Mouse (Mus musculus) layer of hippocampus, postnatal 36 days (tissue): ENCODE data around the gene Ovol2. TPM values are rescaled to one million over a fixed set of nuclear protein-coding genes. Genes with fewer than 3 reads are reported as not detected.
"Not testable (repeated sequence)": the region's sequence is repeated elsewhere in the genome, so short reads cannot be mapped to it uniquely, and the experiment has no call there.

Experiments
- DNase-seq, 2 experiments: peaks; one replicate each; pipeline ENCODE4 v3.0.0; 2022
- total RNA-seq, 2 experiments: library from RNA; stranded (reverse); gene quantifications; 2 replicates each; pipeline ENCODE4 v1.2.3; 2021

Ovol2 gene
- 1 to 10 TPM in 1 of 2 experiments, under 1 TPM in 1; 0.99 to 1.4 TPM for total RNA-seq

DNA sequence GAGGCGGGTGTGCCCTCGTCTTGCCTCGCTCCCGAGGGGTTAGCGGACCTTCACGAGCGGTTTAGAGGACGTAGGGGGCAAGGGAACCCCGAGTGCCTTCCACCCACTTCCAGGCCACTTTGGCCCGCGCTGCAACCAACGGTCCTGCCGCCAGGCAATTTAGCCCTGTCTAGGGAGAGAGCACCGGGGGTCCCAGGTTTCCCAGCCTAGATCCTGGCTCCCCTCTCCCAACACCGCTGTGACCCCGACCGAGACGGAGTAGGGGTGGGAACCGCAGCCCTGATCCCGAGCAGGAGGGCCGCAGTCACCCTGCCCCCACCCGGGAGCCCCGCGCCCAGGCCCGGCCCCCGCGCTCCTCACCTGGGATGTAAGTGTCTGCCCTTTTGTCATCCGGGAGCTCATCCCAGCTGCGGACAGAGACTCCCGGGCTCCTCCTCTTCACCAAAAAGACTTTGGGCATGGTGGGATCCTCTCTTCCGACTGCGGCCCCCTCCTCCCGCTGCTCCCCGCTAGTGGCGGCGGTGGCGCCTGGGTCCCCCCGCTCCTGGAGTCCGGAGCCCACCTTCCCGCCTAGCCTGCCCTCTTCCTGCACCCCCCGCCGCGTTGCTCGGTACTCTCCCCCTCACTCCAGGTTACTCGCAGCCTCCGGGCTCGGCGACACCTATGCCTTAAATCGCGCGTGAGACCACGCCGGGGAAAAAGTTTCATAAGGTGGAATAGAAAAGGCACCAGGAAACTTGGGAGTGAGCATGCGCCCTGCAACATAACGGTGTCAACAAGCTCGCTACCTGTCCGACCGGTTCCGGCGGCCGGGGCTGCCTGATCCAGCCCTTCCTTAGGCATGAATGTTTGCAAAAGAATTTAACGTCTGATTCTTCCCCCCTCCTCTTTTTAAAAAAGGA, at the start of gene Ovol2:
TSS of gene Ovol2 (minus strand) at position 746 of the 902 bp plus-strand sequence.
- DNase-seq = no peak

DNA sequence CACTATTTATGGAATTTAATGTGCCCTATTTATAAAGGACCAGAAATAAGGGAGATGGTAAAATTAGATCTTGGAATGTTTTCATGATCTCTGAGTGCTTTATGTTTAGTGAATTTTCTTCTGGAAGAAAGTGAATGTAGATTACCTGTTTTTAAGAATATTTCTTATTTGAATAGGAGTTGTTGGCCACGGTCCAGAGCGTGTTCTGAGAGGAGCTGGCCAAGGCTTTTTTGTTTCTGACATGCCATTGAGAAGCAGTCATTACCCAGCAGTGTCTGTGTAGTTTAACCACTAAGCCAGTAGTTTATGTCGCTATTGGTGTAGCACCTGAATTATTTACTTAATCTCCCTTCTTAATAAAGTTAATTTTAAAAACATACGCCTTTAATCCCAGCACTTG, 49.8 kb upstream of the Ovol2 start:
- DNase-seq = no peak

DNA sequence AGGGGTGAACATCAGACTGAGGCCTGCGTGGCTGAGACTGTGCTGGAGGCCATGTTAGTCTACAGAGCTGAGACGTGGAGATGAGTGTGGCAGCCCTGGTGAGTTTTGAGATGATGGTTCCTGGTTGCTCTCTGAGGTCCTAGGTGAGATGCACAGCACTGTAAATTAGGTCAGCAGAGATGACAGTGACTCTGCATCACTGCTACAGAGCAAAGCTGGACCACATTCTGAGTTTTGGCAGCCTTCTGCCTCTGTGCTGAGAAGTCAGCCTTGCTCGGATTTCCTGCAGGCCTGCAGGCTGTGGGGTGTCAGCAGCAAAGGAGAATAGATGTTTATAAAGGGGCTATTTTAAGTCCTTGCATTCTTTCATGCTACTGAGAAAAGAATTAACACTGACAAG, 49.3 kb upstream of the Ovol2 start:
- no peak for DNase-seq

DNA sequence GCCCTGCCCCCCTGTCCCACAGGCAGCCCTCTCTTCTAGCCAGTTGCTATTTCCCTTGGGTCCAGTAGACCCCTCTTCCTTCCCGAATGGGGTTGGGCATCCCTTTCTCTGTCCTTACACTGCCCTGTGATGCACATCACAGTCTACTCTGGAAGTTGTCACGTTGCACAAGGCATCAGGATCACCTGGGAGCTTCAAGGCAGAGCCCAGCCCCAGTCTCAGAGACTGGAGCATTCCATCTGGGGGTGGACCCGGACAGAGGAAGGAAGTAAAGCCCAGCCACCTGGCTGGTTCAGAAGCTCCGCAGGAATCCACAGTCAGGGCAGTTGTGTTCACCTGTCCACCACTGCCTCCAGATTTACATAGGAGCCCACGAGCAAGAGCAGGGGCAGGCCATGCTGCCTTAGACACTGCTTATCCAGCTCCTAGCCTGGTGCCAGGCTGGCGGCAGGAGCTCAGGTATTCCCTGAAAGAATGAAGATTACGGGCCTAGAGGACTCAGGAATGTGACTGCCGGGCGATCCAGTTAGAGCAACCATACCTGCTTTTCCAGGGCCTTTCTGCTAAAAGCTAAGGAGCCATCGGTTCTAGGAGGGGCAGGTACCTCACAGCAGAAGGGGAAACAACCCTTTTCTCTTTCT, 43.2 kb upstream of the Ovol2 start:
- no peak for DNase-seq

DNA sequence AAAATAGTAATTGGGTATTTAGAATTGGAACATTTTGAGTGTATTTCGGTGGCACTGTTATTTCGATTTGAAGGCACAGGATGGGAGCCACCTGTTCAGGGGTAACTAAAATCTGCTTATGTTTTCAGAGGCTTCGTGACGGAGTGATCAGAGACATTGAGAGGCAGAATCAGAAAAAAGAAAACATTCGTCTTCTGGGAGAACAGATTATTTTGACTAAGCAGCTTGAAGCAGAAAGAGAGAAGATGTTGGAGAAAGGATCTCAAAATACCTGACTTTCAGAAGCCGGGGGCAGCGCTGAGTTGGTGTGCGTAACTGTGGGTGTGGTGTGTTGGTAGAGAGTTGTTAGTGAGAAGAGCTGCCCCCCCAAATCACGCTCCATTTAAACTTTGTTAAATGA, 41.1 kb upstream of the Ovol2 start:
- peak in 1 of 2 experiments; percentile 29 for DNase-seq

DNA sequence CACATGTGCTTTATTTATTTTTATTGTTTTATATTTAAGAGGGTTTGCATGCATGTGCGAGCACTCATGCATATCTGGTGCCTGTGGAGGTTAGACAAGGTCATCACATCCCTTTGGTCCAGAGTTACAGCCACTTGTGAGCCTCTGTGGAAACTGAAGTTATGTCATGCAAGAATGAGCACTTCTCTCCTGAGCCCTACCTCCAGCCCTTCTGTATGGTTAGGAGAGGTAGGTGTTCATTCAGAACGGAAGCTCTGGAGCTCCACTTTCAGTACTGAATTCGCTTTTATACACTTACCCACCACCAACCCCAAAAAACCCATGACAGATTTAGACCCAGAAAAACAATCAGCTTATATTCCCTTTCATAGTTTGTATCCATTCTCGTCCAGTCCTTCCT, 39.6 kb upstream of the Ovol2 start:
- no peak for DNase-seq

DNA sequence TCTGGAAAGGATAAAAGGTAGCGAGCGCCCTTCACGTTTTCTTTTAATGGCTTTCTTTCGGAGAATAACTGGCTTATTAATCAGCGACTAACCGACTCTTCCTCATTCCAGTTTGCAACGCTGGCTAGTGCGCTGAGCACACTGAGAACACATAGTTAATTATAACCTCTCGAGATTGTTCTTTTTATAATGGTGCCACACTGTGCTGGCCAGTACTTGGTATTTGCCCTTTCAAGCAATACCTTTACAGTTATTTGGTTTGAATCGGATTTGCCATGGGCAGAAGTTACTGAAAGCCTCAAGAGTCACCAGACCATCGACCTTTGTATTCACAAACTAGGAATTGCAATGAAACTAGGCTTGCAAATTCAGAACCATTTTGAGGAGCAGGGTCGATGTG, 37.6 kb upstream of the Ovol2 start:
- no peak for DNase-seq

DNA sequence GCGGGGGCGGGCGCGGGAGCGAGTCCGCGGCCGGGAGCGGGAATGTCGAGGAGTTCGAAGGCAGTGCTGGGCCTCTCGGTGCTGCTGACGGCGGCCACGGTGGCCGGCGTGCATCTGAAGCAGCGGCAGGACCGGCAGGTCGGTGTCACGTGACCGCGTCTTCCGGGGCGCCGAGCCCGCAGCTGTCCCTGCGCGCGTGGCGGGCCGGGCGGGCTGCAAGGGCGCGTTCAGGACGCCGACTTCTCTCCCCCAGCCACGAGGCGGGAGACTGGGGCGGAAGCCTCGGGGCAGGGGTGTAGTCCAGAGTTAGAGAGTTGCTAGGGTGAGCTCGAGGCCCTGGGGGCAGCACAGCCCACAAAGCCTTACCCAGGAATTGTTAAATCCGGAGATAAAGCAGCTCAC, 37.1 kb upstream of the Ovol2 start:
- peak in 1 of 2 experiments; percentile 79 for DNase-seq

DNA sequence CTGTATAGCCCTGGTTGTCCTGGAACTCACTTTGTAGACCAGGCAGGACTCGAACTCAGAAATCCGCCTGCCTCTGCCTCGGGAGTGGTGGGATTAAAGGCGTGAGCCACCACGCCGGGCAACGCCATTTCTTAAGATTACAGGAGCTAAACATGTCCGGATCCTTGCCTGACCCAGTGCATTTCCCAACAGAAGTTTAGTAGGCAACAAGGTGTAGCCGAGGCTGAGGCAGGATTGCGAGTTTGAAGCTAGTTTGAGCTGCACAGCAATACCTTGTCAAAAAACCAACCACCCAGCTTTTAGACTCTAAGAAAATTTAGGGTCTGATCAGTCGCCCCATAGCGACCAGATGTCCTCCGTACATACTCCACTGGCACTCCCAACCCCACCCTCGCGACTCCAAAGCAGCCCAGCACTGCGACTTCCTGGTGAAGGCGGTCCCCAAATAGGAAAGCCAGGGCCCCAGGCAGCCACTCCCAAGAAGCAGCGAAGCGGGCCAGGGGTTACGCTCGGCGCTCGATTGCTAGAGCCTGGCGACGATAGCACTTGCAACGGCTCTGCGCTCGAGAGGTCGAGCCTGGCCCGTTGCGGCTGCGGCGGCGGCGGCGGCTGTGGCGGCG, 36.6 kb upstream of the Ovol2 start, which contains the start of the genes Kat14 and Pet117:
TSS of gene Kat14 (plus strand) at position 584 of the 620 bp plus-strand sequence.
TSS of gene Pet117 (plus strand) at position 597 of the 620 bp plus-strand sequence.
- DNase-seq = peak; percentile 91 to 93

DNA sequence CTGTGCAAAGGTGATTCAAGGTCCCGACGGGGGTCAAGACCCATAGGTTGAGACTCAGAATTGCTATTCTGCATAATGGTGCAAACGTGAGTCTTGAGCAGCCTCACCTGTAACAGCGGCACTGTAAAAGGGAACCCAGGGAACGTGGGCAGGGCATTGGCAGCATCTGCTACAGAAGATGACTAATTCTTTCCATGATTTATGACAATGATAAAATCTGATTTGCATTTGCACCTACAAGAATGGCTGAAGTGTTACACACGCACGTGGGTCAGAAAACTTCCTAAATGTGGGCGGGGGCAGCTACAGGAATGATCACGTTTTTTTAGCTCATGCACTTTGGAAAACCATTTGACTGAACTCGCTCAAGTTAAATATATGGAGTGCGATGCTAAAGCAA, 20.9 kb upstream of the Ovol2 start:
- DNase-seq = no peak

DNA sequence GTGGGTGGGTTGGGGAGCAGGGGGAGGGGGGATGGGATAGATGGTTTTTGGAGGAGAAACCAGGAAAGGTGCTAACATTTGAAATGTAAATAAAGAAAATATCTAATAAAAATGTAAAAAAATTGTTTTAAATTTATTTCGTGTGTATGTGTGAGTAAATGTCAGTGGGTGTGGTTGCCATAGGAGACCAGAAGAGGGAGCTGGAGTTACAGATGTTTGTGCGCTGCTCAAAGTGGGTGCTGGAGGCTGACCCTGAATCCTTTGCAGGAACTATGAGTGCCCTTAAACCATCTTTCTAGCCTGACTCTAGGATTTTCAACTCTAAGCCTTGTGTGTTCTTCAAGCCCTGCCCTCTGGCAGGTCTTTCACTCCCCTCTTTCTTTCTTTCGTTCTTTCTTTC, 16.6 kb upstream of the Ovol2 start:
- DNase-seq = no peak

DNA sequence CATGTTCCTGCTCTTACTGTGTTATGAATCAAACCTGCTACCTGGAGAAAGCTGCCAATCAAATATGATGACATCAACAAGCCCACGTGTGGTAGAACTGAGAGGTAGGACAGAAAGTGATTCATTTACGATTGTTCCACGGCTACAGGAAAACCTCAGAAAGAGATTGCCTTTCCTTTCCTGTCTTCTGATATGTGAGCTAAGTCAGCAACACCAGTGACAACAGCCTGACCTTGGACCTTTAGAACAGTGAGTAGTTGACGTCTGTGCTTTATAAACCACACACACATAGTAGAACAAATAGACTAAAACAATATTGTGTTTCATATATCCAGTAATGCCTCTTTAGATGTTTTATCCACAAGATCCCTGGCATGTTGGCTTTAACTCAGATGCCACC, 11.2 kb upstream of the Ovol2 start:
- no peak for DNase-seq

DNA sequence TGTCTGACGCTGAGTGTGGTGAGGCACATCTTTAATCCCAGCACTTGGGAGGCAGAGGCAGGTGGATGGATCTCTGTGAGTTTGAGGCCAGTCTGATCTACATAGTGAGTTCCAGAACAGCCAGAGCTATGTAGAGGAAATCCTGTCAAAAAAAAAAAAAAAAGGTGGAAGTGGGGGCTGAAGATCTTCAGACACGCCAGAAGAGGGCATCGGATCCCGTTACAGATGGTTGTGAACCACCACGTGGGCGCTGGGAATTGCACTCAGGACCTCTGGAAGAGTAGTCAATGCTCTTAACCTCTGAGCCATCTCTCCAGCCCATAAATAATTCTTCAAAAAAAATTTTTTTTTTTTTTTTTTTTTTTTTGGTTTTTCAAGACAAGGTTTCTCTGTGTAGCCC, 6.2 kb upstream of the Ovol2 start:
- DNase-seq = not testable (repeated sequence)

DNA sequence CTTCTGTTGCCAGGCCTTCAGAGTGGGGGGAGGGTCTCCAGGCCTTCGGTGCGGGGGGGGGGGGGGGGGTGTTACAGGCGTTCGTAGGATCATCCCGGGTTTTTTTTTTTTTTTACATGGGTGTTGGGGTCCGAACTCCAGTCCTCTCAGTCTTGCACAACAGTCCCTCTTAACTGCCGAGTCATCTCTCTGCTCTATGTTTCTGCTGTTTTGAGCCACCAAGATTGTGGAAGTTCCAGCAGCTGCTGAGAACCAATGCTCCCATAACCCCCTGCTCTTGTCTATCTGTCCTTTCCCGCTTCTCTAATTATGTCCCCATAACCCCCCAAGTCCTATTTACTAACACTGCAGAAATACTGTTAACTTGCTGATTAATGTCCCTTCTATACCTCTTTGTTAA, 5.8 kb upstream of the Ovol2 start:
- DNase-seq = no peak

DNA sequence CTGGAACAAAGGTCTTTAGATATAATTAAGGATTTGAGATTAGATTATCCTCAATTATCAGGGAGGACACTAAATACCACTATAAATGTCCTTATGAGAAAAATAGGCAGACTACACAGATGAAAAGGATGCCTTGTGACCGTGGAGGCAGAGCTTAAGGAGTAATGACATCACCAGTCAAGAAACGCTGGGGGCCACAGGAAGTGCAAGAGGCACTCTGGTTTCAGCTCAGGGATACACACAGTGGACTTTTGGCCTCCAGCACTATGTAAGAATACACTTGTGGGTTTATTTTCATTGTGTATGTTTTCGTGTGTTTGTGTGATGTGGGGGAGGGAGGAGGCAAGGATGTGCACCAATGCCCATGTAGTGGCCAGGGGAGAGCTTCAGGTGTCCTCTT, 5.3 kb upstream of the Ovol2 start:
- DNase-seq = no peak

DNA sequence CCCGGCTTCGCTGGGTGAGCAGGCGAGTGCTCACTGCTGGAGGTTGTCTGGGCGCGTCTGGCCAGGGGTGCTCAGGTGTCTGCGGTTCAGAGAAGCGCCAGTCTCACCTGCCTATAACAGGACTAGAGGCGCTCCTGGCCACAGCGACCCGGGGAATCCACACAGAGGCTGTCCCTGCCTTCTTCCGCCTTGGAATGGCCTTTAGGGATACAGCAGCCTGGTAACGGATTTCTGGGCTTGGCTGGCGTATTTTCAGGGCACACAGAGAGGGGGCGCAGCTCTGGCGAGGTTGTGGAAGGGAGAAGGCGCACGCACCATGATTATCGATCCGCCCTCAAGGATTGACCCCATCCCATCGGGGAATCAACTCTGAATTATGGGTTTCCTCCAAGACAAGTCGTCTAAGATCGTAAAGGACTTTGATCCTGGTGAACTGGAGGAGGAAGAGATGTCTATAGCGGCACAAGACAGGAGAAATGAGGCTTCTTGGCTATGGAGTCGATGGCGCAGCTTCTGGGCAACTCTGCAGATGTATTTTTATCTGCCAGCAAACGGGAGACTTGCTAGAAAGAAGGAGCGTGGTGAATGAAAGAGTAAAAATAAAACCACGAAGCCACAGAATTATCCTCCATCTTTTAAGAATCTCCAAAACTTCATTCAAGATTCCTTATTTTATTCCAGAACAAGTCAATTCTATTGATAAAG, 1.3 kb upstream of the Ovol2 start:
- DNase-seq = peak in 1 of 2 experiments; percentile 8

DNA sequence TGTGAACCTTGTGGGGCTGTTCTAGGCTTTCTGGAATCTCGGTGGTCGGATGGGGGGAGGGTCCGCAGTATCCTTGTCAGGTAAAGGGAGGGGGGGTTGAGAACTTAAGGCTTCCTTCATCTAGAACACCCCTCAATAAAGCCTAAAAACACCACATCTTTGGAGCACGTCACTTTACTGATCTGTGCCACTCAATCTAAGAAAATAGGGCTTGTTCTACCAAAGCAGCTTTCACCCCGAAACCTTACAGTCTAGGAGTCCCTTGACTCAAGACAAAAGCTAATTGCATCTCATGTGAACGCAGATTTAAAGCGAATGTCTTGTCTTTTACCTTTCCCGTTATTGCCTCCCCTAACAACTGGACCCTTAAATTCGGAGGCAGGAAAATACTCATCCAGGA, 540 bp upstream of the Ovol2 start:
- no peak for DNase-seq

DNA sequence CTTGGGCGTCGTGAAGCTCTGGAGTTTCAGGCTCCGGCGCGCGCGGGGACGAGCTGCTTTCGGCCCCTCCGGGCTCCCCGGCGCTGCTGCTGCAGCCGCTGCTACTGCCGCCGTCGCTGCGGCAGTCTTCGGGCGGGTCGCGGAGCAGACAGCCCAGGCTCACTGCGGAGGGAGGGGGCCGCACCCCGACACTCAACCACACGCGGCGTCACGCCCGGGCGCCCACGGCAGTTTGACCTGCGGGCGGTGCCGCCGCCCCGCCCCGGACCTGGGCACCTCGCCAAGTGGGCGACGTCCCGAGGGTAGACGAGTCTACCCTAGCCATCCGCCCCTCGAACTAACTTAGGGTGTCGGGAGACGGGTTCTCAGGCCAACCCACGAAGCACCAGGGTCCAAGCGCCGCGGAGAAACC, 980 bp downstream of the Ovol2 start:
- DNase-seq = no peak

DNA sequence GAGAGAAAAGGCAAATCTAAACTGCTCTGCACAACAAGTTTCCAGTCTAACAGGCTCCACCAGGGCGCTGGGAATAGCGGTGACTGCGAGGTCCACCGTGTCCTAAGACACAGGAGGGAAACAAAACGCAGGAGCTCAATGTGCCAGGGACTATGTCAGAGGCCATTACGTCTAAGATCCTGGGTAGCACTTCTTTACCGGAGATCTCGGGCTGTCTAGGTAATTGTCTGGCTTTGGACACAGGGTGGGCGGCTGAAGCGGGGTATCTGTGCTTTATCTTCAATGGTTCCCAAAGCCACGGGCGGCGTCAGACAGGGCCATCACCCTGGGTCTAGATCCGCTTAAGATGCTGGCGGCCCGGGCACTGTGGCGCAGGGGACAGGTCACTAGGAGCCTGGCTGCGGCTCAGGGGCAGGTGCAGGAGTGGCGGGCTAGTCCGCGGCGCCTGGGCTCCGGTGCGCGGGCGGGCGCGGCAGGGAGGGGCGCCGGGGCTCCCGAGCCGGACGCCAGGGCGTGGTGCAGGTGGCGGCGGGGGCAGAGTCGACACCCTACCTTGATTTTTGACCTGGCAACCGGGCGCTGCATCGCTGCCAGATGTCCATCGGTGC, 1.5 kb downstream of the Ovol2 start:
- no peak for DNase-seq

DNA sequence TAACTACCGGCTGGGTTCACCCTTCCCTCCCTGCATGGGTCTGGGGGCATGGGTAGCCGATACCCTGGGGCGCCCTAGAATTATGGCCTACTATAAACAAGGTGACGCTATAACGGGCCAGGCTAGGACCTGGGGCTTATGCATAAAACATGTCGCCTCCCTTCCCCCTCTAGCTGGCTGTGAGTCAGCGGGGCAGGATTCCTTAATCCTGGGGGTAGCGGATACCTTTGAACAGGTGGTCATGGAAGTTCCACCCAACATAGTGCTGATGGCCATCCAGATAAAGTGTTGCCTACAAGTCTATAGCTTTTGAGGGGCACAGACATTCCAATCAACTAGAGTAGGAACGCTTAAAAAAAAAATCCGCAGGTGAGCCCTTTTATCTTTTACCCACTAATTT, 2.0 kb downstream of the Ovol2 start:
- no peak for DNase-seq

DNA sequence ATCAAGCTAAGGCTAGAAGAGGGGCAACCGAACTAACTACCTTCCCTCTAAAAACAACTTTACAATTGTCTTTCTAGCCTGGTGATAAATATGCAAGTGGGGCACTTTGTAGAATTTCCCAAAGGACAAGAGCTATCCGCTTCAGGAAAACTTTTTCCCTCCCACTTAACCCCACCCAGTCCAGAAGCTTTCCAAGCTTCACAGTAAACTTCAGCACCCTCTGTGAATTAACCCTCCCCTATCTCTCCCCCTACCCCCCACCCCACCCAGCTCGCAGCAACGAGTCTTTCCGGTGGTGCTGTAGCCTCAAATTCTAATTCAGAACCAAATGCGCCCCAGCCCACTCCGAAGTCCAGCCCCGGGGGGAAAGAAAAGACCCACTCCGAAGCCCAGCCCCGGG, 2.5 kb downstream of the Ovol2 start:
- DNase-seq = no peak

DNA sequence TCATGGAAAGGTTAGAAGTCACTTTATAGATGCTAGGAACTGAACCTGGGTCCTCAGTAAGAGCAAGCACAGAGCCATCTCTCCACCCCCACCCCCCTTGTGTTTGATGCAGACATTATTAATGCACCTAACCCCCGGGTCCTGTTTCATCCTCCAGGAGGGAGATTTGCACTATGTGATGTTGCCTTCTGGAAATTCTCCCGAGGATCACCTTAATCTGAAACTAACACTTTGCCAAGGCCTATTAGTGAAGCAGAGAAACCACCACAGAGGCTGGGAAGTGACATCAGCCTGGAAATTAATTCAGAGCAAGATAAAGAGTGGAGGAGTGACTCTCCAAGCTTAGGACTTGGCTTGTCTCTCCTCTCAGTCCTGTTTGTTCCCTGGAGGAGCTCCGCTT, 7.7 kb downstream of the Ovol2 start:
- DNase-seq = no peak
